ENCODE assay signal across 18 mouse cellular contexts in genomic region chr5:147291764-147292505, GRCm38 (mm10). TPM values are rescaled to one million over a fixed set of nuclear protein-coding genes. Genes with fewer than 3 reads are reported as not detected.
DNase-seq lines count a peak whose midpoint lies in the region; ATAC-seq and TF ChIP-seq lines count a peak whose summit lies in the region.
"Had no signal": no experiment of that assay in that cellular context is flagged by ENCODE, and none has a peak within 500 bp of the region (broad histone marks: within the 10 kb centered on the region; RNA-seq: fewer than 3 reads in every experiment).

No protein-coding gene starts in this region.

- no peak overlapping the region for H3K9ac ChIP-seq in kidney, embryonic 15.5 days
- peak overlapping the region; percentile 74 for H3K9ac ChIP-seq in MEL (ENCODE audit: control insufficient read depth, low read depth, low read length, poor library complexity, severe bottlenecking)
- no peak overlapping the region for H3K9ac ChIP-seq in stomach, embryonic 15.5 days
- H3K9ac ChIP-seq in forebrain, embryonic 13.5 days = no peak overlapping the region
- H3K9ac ChIP-seq: neural tube, embryonic 13.5 days had no signal

- peak in 1 of 2 experiments; percentile 40; a peak in 3 of 4 replicates for TF ChIP-seq EP300 in MEL (IDR thresholded peaks at IDR 0.05; ENCODE audit: low read depth in 1 of 2, low read length in 2 of 2)

- H3K4me2 ChIP-seq in kidney, embryonic 15.5 days = peak overlapping the region; percentile 17
- peak overlapping the region; percentile 26 for H3K4me2 ChIP-seq in stomach, embryonic 15.5 days
- H3K4me2 ChIP-seq in forebrain, embryonic 13.5 days = no peak overlapping the region
- H3K4me2 ChIP-seq: neural tube, embryonic 13.5 days had no signal

- H3K27me3 ChIP-seq in kidney, embryonic 15.5 days = peaks cover 69% of the 10 kb centered on the region
- H3K27me3 ChIP-seq in MEL (ENCODE audit: control insufficient read depth in 1 of 2, insufficient read depth in 2 of 2, low read length in 2 of 2) = 0 out of 4 replicates have a peak, but pooled peaks cover 0 to 2% of the 10 kb centered on the region in 2 experiments
- peaks cover 52% of the 10 kb centered on the region for H3K27me3 ChIP-seq in limb, embryonic 10.5 days (ENCODE audit: low read depth, poor library complexity, severe bottlenecking)
- peaks cover 29% of the 10 kb centered on the region for H3K27me3 ChIP-seq in stomach, embryonic 15.5 days (replicated peaks)
- H3K27me3 ChIP-seq in forebrain, embryonic 13.5 days = peaks cover 76% of the 10 kb centered on the region

- ATAC-seq in kidney, embryonic 15.5 days (replicated peaks; ENCODE audit: low FRiP score) = no peak
- ATAC-seq in stomach, embryonic 15.5 days (ENCODE audit: insufficient read depth, low FRiP score, low read depth) = no peak
- ATAC-seq in forebrain, embryonic 13.5 days = no peak

- no peak for DNase-seq in kidney, postnatal 10 days
- peak; percentile 84 for DNase-seq in MEL (ENCODE audit: low read depth, low spot score)
- DNase-seq in limb, embryonic 10.5 days (ENCODE audit: low spot score) = peak; percentile 31
- DNase-seq in cerebellum, adult 18-20 months = no peak
- no peak for DNase-seq in cerebellum, postnatal 14 days
- DNase-seq: adrenal gland, postnatal 36 days; heart, adult 18-20 months; kidney, adult 8-10 months; left cerebral cortex, postnatal 4 days; lung, postnatal 10 days; midbrain, embryonic 14.5 days; thymus, postnatal 36 days had no signal

- H3K27ac ChIP-seq in kidney, embryonic 15.5 days = no peak overlapping the region
- H3K27ac ChIP-seq in MEL (ENCODE audit: control insufficient read depth, low read depth, low read length) = peak overlapping the region; percentile 72
- H3K27ac ChIP-seq in limb, embryonic 10.5 days = no peak overlapping the region
- H3K27ac ChIP-seq in stomach, embryonic 15.5 days = peak overlapping the region; percentile 59; the same call in 1 of the 2 replicates
- no peak overlapping the region for H3K27ac ChIP-seq in forebrain, embryonic 13.5 days
- H3K27ac ChIP-seq: hindbrain, embryonic 10.5 days; neural tube, embryonic 13.5 days had no signal

- H3K79me2 ChIP-seq in MEL (ENCODE audit: control insufficient read depth, insufficient read depth, low read length, poor library complexity) = no peaks in the 10 kb centered on the region; the same call in 1 of the 2 replicates

- H3K4me1 ChIP-seq in kidney, embryonic 15.5 days = peaks cover 18% of the 10 kb centered on the region
- peaks cover 0 to 4% of the 10 kb centered on the region in 2 experiments; a peak in 2 of 4 replicates for H3K4me1 ChIP-seq in MEL (ENCODE audit: control insufficient read depth in 1 of 2, insufficient read depth in 2 of 2, low read length in 2 of 2)
- H3K4me1 ChIP-seq in limb, embryonic 10.5 days = peaks cover 17% of the 10 kb centered on the region
- 0 out of 2 replicates have a peak, but pooled peaks cover 10% of the 10 kb centered on the region for H3K4me1 ChIP-seq in stomach, embryonic 15.5 days
- H3K4me1 ChIP-seq in forebrain, embryonic 13.5 days = no peaks in the 10 kb centered on the region
- H3K4me1 ChIP-seq: neural tube, embryonic 13.5 days had no signal

- H3K4me3 ChIP-seq in kidney, embryonic 15.5 days (replicated peaks) = no peak overlapping the region
- peak overlapping the region; percentile 59 to 69 for H3K4me3 ChIP-seq in MEL (ENCODE audit: control insufficient read depth in 1 of 2, insufficient read depth in 1 of 2, low read depth in 2 of 2, low read length in 2 of 2)
- no peak overlapping the region for H3K4me3 ChIP-seq in limb, embryonic 10.5 days
- no peak overlapping the region for H3K4me3 ChIP-seq in stomach, embryonic 15.5 days (replicated peaks)
- H3K4me3 ChIP-seq in forebrain, embryonic 13.5 days = no peak overlapping the region
- H3K4me3 ChIP-seq: hindbrain, embryonic 10.5 days; neural tube, embryonic 13.5 days had no signal

- TF ChIP-seq RAD21 in MEL (IDR thresholded peaks at IDR 0.05; ENCODE audit: low read depth, low read length) = no peak

- WGBS in kidney, embryonic 15.5 days = 27% methylated on average over 16 of the region's 16 CpGs
- 39% methylated on average over 16 of the region's 16 CpGs for WGBS in limb, embryonic 10.5 days
- WGBS in stomach, embryonic 15.5 days = 20% methylated on average over 16 of the region's 16 CpGs
- WGBS in forebrain, embryonic 13.5 days = 44% methylated on average over 16 of the region's 16 CpGs

- H3K9me3 ChIP-seq in kidney, embryonic 15.5 days (replicated peaks) = no peaks in the 10 kb centered on the region
- no peaks in the 10 kb centered on the region for H3K9me3 ChIP-seq in MEL (replicated peaks; ENCODE audit: insufficient read depth, low read length)
- H3K9me3 ChIP-seq in limb, embryonic 10.5 days (replicated peaks) = no peaks in the 10 kb centered on the region
- H3K9me3 ChIP-seq in stomach, embryonic 15.5 days = no peaks in the 10 kb centered on the region
- no peaks in the 10 kb centered on the region for H3K9me3 ChIP-seq in forebrain, embryonic 13.5 days (replicated peaks)

- peak in 1 of 2 experiments; percentile 63; a peak in 2 of 4 replicates for TF ChIP-seq POLR2A in MEL (IDR thresholded peaks at IDR 0.05; ENCODE audit: control insufficient read depth in 1 of 2, insufficient read depth in 1 of 2, low read depth in 1 of 2, low read length in 2 of 2, poor library complexity in 1 of 2)

- peak in 2 of 3 experiments; percentile 54 to 55; a peak in 5 of 6 replicates for TF ChIP-seq CTCF in MEL (IDR thresholded peaks at IDR 0.05 in 2 of 3, conservative IDR thresholded peaks at IDR 0.05 in 1 of 3; ENCODE audit: control insufficient read depth in 1 of 3, insufficient read depth in 1 of 3, low read depth in 2 of 3, low read length in 3 of 3, poor library complexity in 1 of 3, severe bottlenecking in 1 of 3)

- H3K36me3 ChIP-seq in kidney, embryonic 15.5 days = no peaks in the 10 kb centered on the region
- peaks cover 0 to 3% of the 10 kb centered on the region in 2 experiments; a peak in 1 of 4 replicates for H3K36me3 ChIP-seq in MEL (ENCODE audit: control insufficient read depth in 1 of 2, insufficient read depth in 2 of 2, low read length in 2 of 2)
- no peaks in the 10 kb centered on the region for H3K36me3 ChIP-seq in limb, embryonic 10.5 days
- H3K36me3 ChIP-seq in stomach, embryonic 15.5 days = no peaks in the 10 kb centered on the region
- H3K36me3 ChIP-seq in forebrain, embryonic 13.5 days (ENCODE audit: poor library complexity, severe bottlenecking) = no peaks in the 10 kb centered on the region
- H3K36me3 ChIP-seq: hindbrain, embryonic 10.5 days; neural tube, embryonic 13.5 days had no signal

TF ChIP-seq in MEL, 35 proteins besides CTCF, POLR2A, EP300 and RAD21 (continues in another document):
- TF ChIP-seq MXI1 (IDR thresholded peaks at IDR 0.05; ENCODE audit: low read depth, low read length) = no peak
- no peak for TF ChIP-seq POLR2AphosphoS2 (IDR thresholded peaks at IDR 0.05; ENCODE audit: low read length)
- TF ChIP-seq GABPA (IDR thresholded peaks at IDR 0.05; ENCODE audit: low read depth, low read length) = no peak
- no peak for TF ChIP-seq NRF1 (IDR thresholded peaks at IDR 0.05; ENCODE audit: insufficient read depth, low read depth, low read length, poor library complexity, severe bottlenecking)
- TF ChIP-seq ETS1 (IDR thresholded peaks at IDR 0.05; ENCODE audit: low read depth, low read length) = peak; percentile 19; the same call in 1 of the 2 replicates
- TF ChIP-seq TCF12 (IDR thresholded peaks at IDR 0.05; ENCODE audit: low read depth, low read length) = 0 out of 2 replicates have a peak, but pooled peaks have one; percentile 36
- peak; percentile 30; the same call in 1 of the 2 replicates for TF ChIP-seq HCFC1 (IDR thresholded peaks at IDR 0.05; ENCODE audit: low read depth, low read length)
- TF ChIP-seq JUND (IDR thresholded peaks at IDR 0.05; ENCODE audit: low read depth, low read length) = no peak
- TF ChIP-seq TBP (IDR thresholded peaks at IDR 0.05; ENCODE audit: low read depth, low read length) = no peak; the same call in 1 of the 2 replicates
- no peak for TF ChIP-seq ZKSCAN1 (IDR thresholded peaks at IDR 0.05; ENCODE audit: low read depth, low read length)
- TF ChIP-seq SMC3 (IDR thresholded peaks at IDR 0.05; ENCODE audit: low read depth, low read length) = 0 out of 2 replicates have a peak, but pooled peaks have one; percentile 19
- TF ChIP-seq UBTF (IDR thresholded peaks at IDR 0.05; ENCODE audit: borderline replicate concordance, insufficient read depth, low read depth, low read length) = 0 out of 2 replicates have a peak, but pooled peaks have one; percentile 23
- no peak; the same call in 1 of the 2 replicates for TF ChIP-seq NELFE (IDR thresholded peaks at IDR 0.05; ENCODE audit: low read depth, low read length)
- no peak for TF ChIP-seq MAX (IDR thresholded peaks at IDR 0.05; ENCODE audit: low read length)

RNA-seq across cellular contexts. Expression of gene Cdx2, which starts 15.1 kb away (rescaled TPM):
- polyA plus RNA-seq in kidney, embryonic 15.5 days (2015; fragmentation: Nextera tagmentation; extraction: Ambion mirVana) = 0.26 TPM in 1 of 2 replicates, not detected in the other
- total RNA-seq in MEL (2012; rRNA removed) = not detected in 2 replicates
- polyA plus RNA-seq in MEL (2012; ENCODE audit: insufficient read depth in 1 of 2, insufficient read length in 2 of 2, low read depth in 1 of 2, low replicate concordance in 2 of 2, missing spikeins in 1 of 2) = not detected
- 0.06 and 0.16 TPM in 2 replicates for polyA plus RNA-seq in limb, embryonic 10.5 days (2016; fragmentation: Nextera tagmentation; extraction: Ambion mirVana)
- polyA plus RNA-seq in stomach, embryonic 15.5 days (2015; fragmentation: Nextera tagmentation; extraction: Ambion mirVana) = 8.1 and 9.8 TPM in 2 replicates
- not detected in 2 replicates for polyA plus RNA-seq in forebrain, embryonic 13.5 days (2015; fragmentation: Nextera tagmentation; extraction: Ambion mirVana)
- total RNA-seq: adrenal gland, postnatal 36 days; CH12.LX; heart, adult 18-20 months; left cerebral cortex, postnatal 4 days had no signal
- polyA plus RNA-seq: hindbrain, embryonic 10.5 days; midbrain, embryonic 14.5 days; neural tube, embryonic 13.5 days had no signal

RNA-seq across cellular contexts. Expression of gene Pdx1, which starts 22.2 kb away (rescaled TPM):
- not detected in 2 replicates for polyA plus RNA-seq in kidney, embryonic 15.5 days (2015; fragmentation: Nextera tagmentation; extraction: Ambion mirVana)
- not detected in 2 replicates for total RNA-seq in MEL (2012; rRNA removed)
- polyA plus RNA-seq in MEL (2012; ENCODE audit: insufficient read depth in 1 of 2, insufficient read length in 2 of 2, low read depth in 1 of 2, low replicate concordance in 2 of 2, missing spikeins in 1 of 2) = not detected
- polyA plus RNA-seq in limb, embryonic 10.5 days (2016; fragmentation: Nextera tagmentation; extraction: Ambion mirVana) = not detected in 2 replicates
- polyA plus RNA-seq in stomach, embryonic 15.5 days (2015; fragmentation: Nextera tagmentation; extraction: Ambion mirVana) = 10.0 and 14.0 TPM in 2 replicates
- polyA plus RNA-seq in forebrain, embryonic 13.5 days (2015; fragmentation: Nextera tagmentation; extraction: Ambion mirVana) = not detected in 2 replicates
- total RNA-seq: adrenal gland, postnatal 36 days; CH12.LX; heart, adult 18-20 months; left cerebral cortex, postnatal 4 days had no signal
- polyA plus RNA-seq: hindbrain, embryonic 10.5 days; midbrain, embryonic 14.5 days; neural tube, embryonic 13.5 days had no signal

RNA-seq across cellular contexts. Expression of gene Urad, which starts 30.3 kb away (rescaled TPM):
- polyA plus RNA-seq in kidney, embryonic 15.5 days (2015; fragmentation: Nextera tagmentation; extraction: Ambion mirVana) = not detected in 2 replicates
- not detected in 2 replicates for total RNA-seq in MEL (2012; rRNA removed)
- not detected for polyA plus RNA-seq in MEL (2012; ENCODE audit: insufficient read depth in 1 of 2, insufficient read length in 2 of 2, low read depth in 1 of 2, low replicate concordance in 2 of 2, missing spikeins in 1 of 2)
- polyA plus RNA-seq in limb, embryonic 10.5 days (2016; fragmentation: Nextera tagmentation; extraction: Ambion mirVana) = not detected in 2 replicates
- 0.41 and 0.71 TPM in 2 replicates for polyA plus RNA-seq in stomach, embryonic 15.5 days (2015; fragmentation: Nextera tagmentation; extraction: Ambion mirVana)
- polyA plus RNA-seq in forebrain, embryonic 13.5 days (2015; fragmentation: Nextera tagmentation; extraction: Ambion mirVana) = not detected in 2 replicates
- total RNA-seq: CH12.LX; heart, adult 18-20 months; left cerebral cortex, postnatal 4 days had no signal
- polyA plus RNA-seq: hindbrain, embryonic 10.5 days; midbrain, embryonic 14.5 days; neural tube, embryonic 13.5 days had no signal

Comparison
In these comparisons a context has a peak if more than half of its experiments do, and no peak if none do; other contexts are left out.
1. H3K27ac ChIP-seq: peak in MEL (single experiment) and stomach, embryonic 15.5 days (single experiment); none in kidney, embryonic 15.5 days (single experiment), limb, embryonic 10.5 days (single experiment) and forebrain, embryonic 13.5 days (single experiment).
2. H3K4me3 ChIP-seq: peak in MEL (2 of 2); none in kidney, embryonic 15.5 days (single experiment), limb, embryonic 10.5 days (single experiment), stomach, embryonic 15.5 days (single experiment) and forebrain, embryonic 13.5 days (single experiment).
3. DNase-seq: peak in MEL (single experiment) and limb, embryonic 10.5 days (single experiment); none in kidney, postnatal 10 days (single experiment), cerebellum, adult 18-20 months (0 of 2) and cerebellum, postnatal 14 days (0 of 2).
4. RNA of gene Pdx1, which starts 22.2 kb away (polyA plus RNA-seq): 10.0 to 14.0 TPM in stomach, embryonic 15.5 days; not detected in MEL, not detected in kidney, embryonic 15.5 days, not detected in limb, embryonic 10.5 days and not detected in forebrain, embryonic 13.5 days; every median in the first group is over 10 times any median in the second.